Mouse (Mus musculus) lung, postnatal 0 days (tissue): ENCODE measurements around the gene Atg4b. TPM values are rescaled to one million over a fixed set of nuclear protein-coding genes. Genes with fewer than 3 reads are reported as not detected.
A peak's percentile ranks its signal among the peaks of the same experiment; 100 is the strongest.

Experiments used
- ATAC-seq: fragments of 200-750 bp; cut with Nextera tagmentation; 2 replicates; pipeline ENCODE4 v1.8.0; 2017; ENCODE audit warnings: moderate library complexity
- DNase-seq: peaks from one replicate; pipeline ENCODE4 v3.0.0-alpha.2; 2016; ENCODE audit warnings: low spot score
- H3K27ac ChIP-seq: fragments of 300-500 bp; sonication (generic); 2 replicates; pipeline ENCODE4 v1.5.1; 2014; ENCODE audit warnings: antibody characterized with exemption, mild to moderate bottlenecking, low read length, mixed read lengths
- H3K27me3 ChIP-seq: fragments of 300-500 bp; sonication (generic); replicated peaks from 2 replicates; pipeline ENCODE4 v1.6.1; 2014; ENCODE audit warnings: low read length, mixed read lengths; ENCODE audit not compliant: insufficient read depth
- H3K36me3 ChIP-seq: fragments of 300-500 bp; sonication (generic); 2 replicates; pipeline ENCODE4 v1.6.1; 2014; ENCODE audit warnings: low read length, mixed read lengths; ENCODE audit not compliant: insufficient read depth
- H3K4me1 ChIP-seq: fragments of 300-500 bp; sonication (generic); 2 replicates; pipeline ENCODE4 v1.6.1; 2014; ENCODE audit warnings: antibody characterized with exemption, low read depth, low read length, mixed read lengths; ENCODE audit not compliant: insufficient read depth
- H3K4me2 ChIP-seq: fragments of 300-500 bp; sonication (generic); replicated peaks from 2 replicates; pipeline ENCODE4 v1.6.1; 2014; ENCODE audit warnings: low read depth, mild to moderate bottlenecking, low read length, moderate library complexity, mixed read lengths
- H3K4me3 ChIP-seq: fragments of 300-500 bp; sonication (generic); 2 replicates; pipeline ENCODE4 v1.5.1; 2014; ENCODE audit warnings: low read depth, low read length
- H3K9ac ChIP-seq: fragments of 300-500 bp; sonication (generic); replicated peaks from 2 replicates; pipeline ENCODE4 v1.6.1; 2014; ENCODE audit warnings: low read depth, mild to moderate bottlenecking
- H3K9me3 ChIP-seq: fragments of 300-500 bp; sonication (generic); 2 replicates; pipeline ENCODE4 v1.6.1; 2016; ENCODE audit warnings: low read length, mixed read lengths
- CTCF ChIP-seq: IDR thresholded peaks from 2 replicates; pipeline ENCODE4 v1.5.1; 2016; ENCODE audit warnings: antibody characterized with exemption, mild to moderate bottlenecking
- EP300 ChIP-seq: IDR thresholded peaks from 2 replicates; pipeline ENCODE4 v1.6.1; 2016; ENCODE audit warnings: antibody characterized with exemption, mild to moderate bottlenecking, control low read depth
- WGBS: fragments of 180-500 bp; shearing (Covaris S2); extraction: QIAGEN DNeasy Blood & Tissue Kit; methylation state at CpG from one replicate; pipeline ENCODE4 v1.1.7; 2014; 5-methylcytosine and 5-hydroxymethylcytosine counted together
- polyA plus RNA-seq: library from polyadenylated mRNA; unstranded; fragments of >200 nt; fragmentation: Nextera tagmentation; extraction: Ambion mirVana; gene quantifications from 2 replicates; pipeline ENCODE4 v1.2.1, GENCODE M21; 2015

Atg4b gene
- polyA plus RNA-seq, 1 experiment from 2014 or later: 54.2 TPM

DNA sequence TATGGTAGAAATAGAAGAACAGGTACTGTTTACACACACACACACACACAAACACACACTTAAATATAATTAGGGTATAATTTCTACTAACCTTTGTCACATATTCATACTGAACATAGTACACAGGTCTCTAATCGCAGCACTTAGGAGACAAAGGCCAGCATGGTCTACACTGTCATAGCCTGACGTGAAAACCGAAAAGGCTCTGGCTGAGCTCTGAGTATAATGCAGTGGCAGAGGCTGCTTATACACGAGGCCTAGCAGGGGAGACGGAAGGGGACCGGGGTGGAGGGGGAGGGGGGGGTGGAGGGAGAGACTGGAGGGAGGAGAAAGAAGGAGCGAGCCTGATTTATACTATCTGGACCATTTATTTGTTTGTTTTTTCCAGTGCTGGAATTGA lies 29.7 kb upstream of the Atg4b start:
- H3K4me1 ChIP-seq: no peaks in the 10 kb centered on the region

DNA sequence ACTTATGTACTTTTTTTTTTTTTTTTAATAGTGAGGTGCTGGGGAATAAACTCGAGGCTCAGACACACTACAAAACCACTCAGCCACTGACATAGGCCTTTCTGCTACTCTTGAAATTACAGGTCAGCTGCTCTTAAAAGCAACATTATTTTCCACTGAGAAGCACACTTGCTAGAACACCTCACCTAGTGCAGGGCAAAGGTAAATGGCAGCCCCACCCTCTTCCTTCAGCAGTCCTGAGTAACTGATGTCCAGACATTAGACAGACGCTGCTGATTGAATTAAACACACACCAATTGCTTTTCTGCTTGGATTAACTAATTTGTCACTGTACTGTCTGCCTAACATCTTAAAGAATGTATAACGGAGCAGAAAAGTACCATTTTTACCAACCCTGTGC lies 26.7 kb upstream of the Atg4b start:
- no peaks in the 10 kb centered on the region for H3K27me3 ChIP-seq
- TF ChIP-seq EP300 (no peak), CTCF (no peak)
- 85% methylated on average over 3 of the region's 3 CpGs for WGBS
- H3K4me3 ChIP-seq: no peak overlapping the region
- DNase-seq: no peak
- ATAC-seq: no peak
- no peak overlapping the region for H3K27ac ChIP-seq
- no peak overlapping the region for H3K4me2 ChIP-seq
- peaks cover 2% of the 10 kb centered on the region; the same call in 1 of the 2 replicates for H3K4me1 ChIP-seq
- H3K9ac ChIP-seq: no peak overlapping the region
- H3K9me3 ChIP-seq: no peaks in the 10 kb centered on the region
- no peaks in the 10 kb centered on the region; the same call in 1 of the 2 replicates for H3K36me3 ChIP-seq

More for the DNA sequence above, 29.7 kb upstream of the Atg4b start:
- Histone ChIP-seq H3K27me3 (no peaks in the 10 kb centered on the region), H3K36me3 (no peaks in the 10 kb centered on the region), H3K9me3 (no peaks in the 10 kb centered on the region), H3K4me2 (no peak overlapping the region), H3K27ac (no peak overlapping the region), H3K4me3 (no peak overlapping the region), H3K9ac (no peak overlapping the region)
- DNase-seq: no peak
- no peak for TF ChIP-seq EP300
- TF ChIP-seq CTCF: no peak
- WGBS: 73% methylated on average over 7 of the region's 7 CpGs
- ATAC-seq: no peak

DNA sequence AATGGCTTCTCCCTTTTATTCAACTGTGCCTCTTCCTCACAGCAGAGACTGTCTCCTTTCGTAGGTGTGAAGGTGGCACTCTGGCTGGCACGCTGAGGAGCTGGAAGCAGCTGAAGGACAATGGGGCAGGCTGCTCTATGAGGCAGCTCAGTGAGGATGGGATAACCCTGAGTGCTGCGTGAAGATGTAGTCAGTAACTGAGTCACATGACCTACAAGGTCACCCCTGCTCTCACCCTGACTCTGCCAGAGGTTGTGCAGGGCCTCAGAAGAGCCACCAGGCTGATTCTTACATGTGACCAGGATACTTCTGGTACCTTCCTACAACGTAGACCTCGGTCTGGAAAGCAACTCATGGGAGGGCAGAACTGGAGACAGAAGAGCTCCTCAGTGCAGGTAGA lies 25.6 kb upstream of the Atg4b start:
- H3K9me3 ChIP-seq: no peaks in the 10 kb centered on the region
- H3K9ac ChIP-seq: no peak overlapping the region
- no peak overlapping the region for H3K4me2 ChIP-seq
- H3K27ac ChIP-seq: no peak overlapping the region
- ATAC-seq: no peak
- DNase-seq: no peak
- no peak overlapping the region for H3K4me3 ChIP-seq
- H3K36me3 ChIP-seq: no peaks in the 10 kb centered on the region; the same call in 1 of the 2 replicates
- no peak for TF ChIP-seq EP300
- 90% methylated on average over 5 of the region's 5 CpGs for WGBS
- H3K4me1 ChIP-seq: peaks cover 2% of the 10 kb centered on the region; the same call in 1 of the 2 replicates
- no peaks in the 10 kb centered on the region for H3K27me3 ChIP-seq

DNA sequence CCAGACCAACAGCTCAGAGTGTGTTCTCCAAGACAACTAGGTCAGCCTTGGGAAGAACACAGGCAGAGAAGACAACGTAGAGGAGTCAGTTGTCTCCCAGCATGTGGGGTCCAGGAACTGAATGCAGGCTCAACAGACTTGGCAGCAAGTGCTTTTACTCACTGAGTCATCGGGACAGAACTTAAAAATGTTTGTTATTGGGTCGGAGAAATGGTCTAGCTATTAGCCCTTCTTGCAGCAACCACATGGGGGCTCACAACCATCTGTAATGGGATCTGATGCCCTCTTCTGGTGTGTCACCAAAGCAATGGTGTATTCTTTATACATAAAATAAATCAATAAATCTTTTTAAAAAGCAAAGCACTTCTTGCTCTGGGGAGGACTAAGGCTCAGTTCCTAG lies 25.2 kb upstream of the Atg4b start:
- no peak for ATAC-seq
- H3K9ac ChIP-seq: no peak overlapping the region
- DNase-seq: peak; percentile 11
- TF ChIP-seq CTCF (peak; percentile 50), EP300 (no peak)
- no peaks in the 10 kb centered on the region for H3K27me3 ChIP-seq
- no peaks in the 10 kb centered on the region for H3K9me3 ChIP-seq
- H3K4me1 ChIP-seq: peaks cover 2% of the 10 kb centered on the region; the same call in 1 of the 2 replicates
- H3K27ac ChIP-seq: no peak overlapping the region
- no peak overlapping the region for H3K4me2 ChIP-seq
- 64% methylated on average over 3 of the region's 3 CpGs for WGBS
- no peaks in the 10 kb centered on the region; the same call in 1 of the 2 replicates for H3K36me3 ChIP-seq
- H3K4me3 ChIP-seq: no peak overlapping the region

DNA sequence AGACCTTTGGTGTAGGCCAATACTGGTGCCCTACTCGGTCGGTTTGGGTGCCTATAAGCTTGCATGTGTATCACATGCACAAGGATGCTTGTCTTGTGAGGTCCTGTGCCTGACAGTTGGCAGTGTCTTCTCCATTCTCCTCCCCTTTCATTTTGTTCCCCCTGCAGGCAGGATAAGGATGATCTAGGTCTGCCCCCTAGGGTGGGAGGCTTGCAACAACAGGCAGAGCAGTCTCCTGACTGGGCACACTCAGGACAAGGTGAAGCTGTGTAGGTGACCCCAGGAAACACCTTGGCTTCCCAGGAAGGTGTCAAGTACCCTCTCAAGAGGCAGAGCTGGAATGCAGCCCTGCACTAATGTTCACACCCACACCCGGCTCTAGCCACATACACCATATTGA lies 24.3 kb upstream of the Atg4b start:
- WGBS: 46% methylated on average over 3 of the region's 3 CpGs
- TF ChIP-seq EP300: no peak
- TF ChIP-seq CTCF: peak; percentile 98
- peaks cover 2% of the 10 kb centered on the region; the same call in 1 of the 2 replicates for H3K4me1 ChIP-seq
- H3K27me3 ChIP-seq: no peaks in the 10 kb centered on the region
- no peak overlapping the region for H3K9ac ChIP-seq
- H3K27ac ChIP-seq: no peak overlapping the region
- H3K4me3 ChIP-seq: no peak overlapping the region
- H3K9me3 ChIP-seq: no peaks in the 10 kb centered on the region
- DNase-seq: peak; percentile 80
- no peak overlapping the region for H3K4me2 ChIP-seq
- no peaks in the 10 kb centered on the region; the same call in 1 of the 2 replicates for H3K36me3 ChIP-seq
- ATAC-seq: peak; percentile 91

DNA sequence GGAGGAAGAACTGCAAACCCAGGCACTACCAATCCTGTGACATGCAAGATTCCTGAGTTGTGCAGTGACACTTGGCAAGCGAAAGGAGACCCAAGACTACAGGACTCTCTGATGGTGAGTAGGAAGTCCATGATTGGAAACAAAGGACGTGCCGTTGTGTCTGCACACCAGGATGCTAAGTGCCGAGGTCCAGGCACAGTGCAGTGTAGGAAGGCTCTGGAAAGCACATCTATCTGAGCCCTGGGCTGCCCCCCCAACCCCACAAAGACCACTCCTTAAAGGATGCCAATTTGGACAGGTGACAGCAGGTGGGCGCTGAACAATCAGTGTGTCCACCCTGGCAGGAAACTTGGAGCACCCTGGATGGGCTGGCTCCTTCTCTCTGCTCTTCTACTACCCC lies 20.2 kb upstream of the Atg4b start:
- H3K27ac ChIP-seq: no peak overlapping the region
- DNase-seq (no peak), ATAC-seq (no peak)
- no peak overlapping the region for H3K4me3 ChIP-seq
- H3K9ac ChIP-seq: no peak overlapping the region
- H3K4me1 ChIP-seq: peaks cover 2% of the 10 kb centered on the region; the same call in 1 of the 2 replicates
- H3K27me3 ChIP-seq: no peaks in the 10 kb centered on the region
- TF ChIP-seq CTCF: no peak
- no peak for TF ChIP-seq EP300
- 82% methylated on average over 5 of the region's 5 CpGs for WGBS
- no peaks in the 10 kb centered on the region; the same call in 1 of the 2 replicates for H3K36me3 ChIP-seq
- no peak overlapping the region for H3K4me2 ChIP-seq
- no peaks in the 10 kb centered on the region for H3K9me3 ChIP-seq

DNA sequence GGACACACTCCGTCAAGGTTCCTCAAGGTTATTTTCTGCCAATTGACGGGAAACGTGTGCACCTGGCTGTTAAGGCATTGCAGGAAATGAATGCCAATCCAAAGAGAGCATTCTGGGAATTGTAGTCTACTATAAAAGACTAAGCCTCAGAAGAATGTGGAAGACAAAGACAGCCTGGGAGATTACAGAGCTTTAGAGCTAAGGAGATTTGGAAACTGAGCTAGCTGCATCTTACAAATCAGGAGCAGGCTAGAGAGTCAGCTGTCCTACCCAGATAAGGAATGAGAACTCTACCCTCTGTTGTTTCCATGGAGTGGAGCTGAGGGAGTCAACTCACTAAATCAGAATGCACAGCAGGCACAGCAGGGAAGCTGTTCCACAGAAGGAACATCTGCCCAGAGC lies 19.4 kb upstream of the Atg4b start:
- ATAC-seq (no peak), DNase-seq (peak; percentile 35)
- TF ChIP-seq CTCF (no peak), EP300 (no peak)
- no peak overlapping the region for H3K9ac ChIP-seq
- H3K27ac ChIP-seq: no peak overlapping the region
- peaks cover 2% of the 10 kb centered on the region; the same call in 1 of the 2 replicates for H3K4me1 ChIP-seq
- no peaks in the 10 kb centered on the region; the same call in 1 of the 2 replicates for H3K36me3 ChIP-seq
- WGBS: 31% methylated on average over 3 of the region's 3 CpGs
- no peaks in the 10 kb centered on the region for H3K9me3 ChIP-seq
- no peaks in the 10 kb centered on the region for H3K27me3 ChIP-seq
- H3K4me3 ChIP-seq: no peak overlapping the region
- H3K4me2 ChIP-seq: no peak overlapping the region
